Mouse (Mus musculus) cerebellum, postnatal 14 days (tissue): ENCODE data around the gene Kncn.

Source experiments
- DNase-seq, 2 experiments: peaks; one replicate each; pipeline ENCODE4 v3.0.0; 2021; ENCODE audit warnings: mixed read lengths in 2 of 2

The Kncn gene

GRCm38 (mm10) chr4:115884022-115884421, at the start of gene Kncn:
Gene Kncn, plus strand, starts transcription at chr4:115884400.
- no peak for DNase-seq

- DNase-seq = no peak
These were observed 48.6 kb upstream of the Kncn start for GRCm38 (mm10) chr4:115835576-115835975.

GRCm38 (mm10) chr4:115838196-115838595, 46.0 kb upstream of the Kncn start:
- DNase-seq = no peak

- DNase-seq = peak; percentile 93 to 94
These were observed 45.2 kb upstream of the Kncn start, which contains the start of gene Mknk1 for GRCm38 (mm10) chr4:115838696-115839641. Gene Mknk1, plus strand, starts transcription at chr4:115839198.

GRCm38 (mm10) chr4:115839956-115840355, 44.2 kb upstream of the Kncn start:
- DNase-seq = no peak

- no peak for DNase-seq
These were observed 43.4 kb upstream of the Kncn start for GRCm38 (mm10) chr4:115840842-115841241.

GRCm38 (mm10) chr4:115846656-115847055, 37.5 kb upstream of the Kncn start:
- no peak for DNase-seq

GRCm38 (mm10) chr4:115847377-115847776, 36.8 kb upstream of the Kncn start:
- peak in 1 of 2 experiments; percentile 20 for DNase-seq

GRCm38 (mm10) chr4:115848083-115848482, 36.1 kb upstream of the Kncn start:
- DNase-seq = no peak

GRCm38 (mm10) chr4:115848990-115849677, 35.1 kb upstream of the Kncn start:
- no peak for DNase-seq

GRCm38 (mm10) chr4:115850111-115850510, 34.1 kb upstream of the Kncn start:
- DNase-seq = no peak

- DNase-seq = no peak
These were observed 33.6 kb upstream of the Kncn start for GRCm38 (mm10) chr4:115850631-115851030.

GRCm38 (mm10) chr4:115851569-115851968, 32.6 kb upstream of the Kncn start:
- DNase-seq = no peak

- no peak for DNase-seq
These were observed 29.1 kb upstream of the Kncn start for GRCm38 (mm10) chr4:115855100-115855499.

GRCm38 (mm10) chr4:115855609-115856008, 28.6 kb upstream of the Kncn start:
- no peak for DNase-seq

- no peak for DNase-seq
These were observed 27.9 kb upstream of the Kncn start for GRCm38 (mm10) chr4:115856282-115856681.

- no peak for DNase-seq
These were observed 26.8 kb upstream of the Kncn start for GRCm38 (mm10) chr4:115857293-115857883.

GRCm38 (mm10) chr4:115863352-115863751, 20.8 kb upstream of the Kncn start:
- DNase-seq = no peak

GRCm38 (mm10) chr4:115863880-115864279, 20.3 kb upstream of the Kncn start:
- no peak for DNase-seq

GRCm38 (mm10) chr4:115869512-115870210, 14.5 kb upstream of the Kncn start:
- DNase-seq = no peak

GRCm38 (mm10) chr4:115873231-115873630, 11.0 kb upstream of the Kncn start:
- DNase-seq = no peak

- DNase-seq = no peak
These were observed 6.0 kb upstream of the Kncn start for GRCm38 (mm10) chr4:115878216-115878678.

GRCm38 (mm10) chr4:115878828-115879227, 5.4 kb upstream of the Kncn start:
- DNase-seq = no peak
